Mouse (Mus musculus): ENCODE results near the gene Gm49322.
A peak's percentile ranks its signal among the peaks of the same experiment; 100 is the strongest.
"Not testable (repeated sequence)": the region's sequence is repeated elsewhere in the genome, so short reads cannot be mapped to it uniquely, and the experiment has no call there.

Gene Gm49322

DNA sequence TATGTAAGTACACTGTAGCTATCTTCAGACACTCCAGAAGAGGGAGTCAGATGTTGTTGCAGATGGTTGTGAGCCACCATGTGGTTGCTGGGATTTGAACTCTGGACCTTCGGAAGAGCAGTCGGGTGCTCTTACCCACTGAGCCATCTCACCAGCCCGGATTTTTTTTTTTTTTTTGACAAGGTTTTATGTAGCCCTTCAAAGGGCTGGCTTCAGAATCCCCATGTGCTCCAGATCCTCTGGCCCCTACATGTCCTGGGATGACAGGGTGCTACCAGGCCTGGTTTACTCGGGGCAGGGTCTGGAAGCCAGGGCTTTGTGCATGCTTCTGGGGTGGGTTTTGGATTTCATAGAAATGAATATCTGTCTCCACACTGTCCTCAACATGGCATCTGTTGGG lies at the start of gene Gm49322:
Gm49322 (plus strand) TSS at position 301 of the 400 bp plus-strand sequence.
- not testable (repeated sequence) for DNase-seq

DNA sequence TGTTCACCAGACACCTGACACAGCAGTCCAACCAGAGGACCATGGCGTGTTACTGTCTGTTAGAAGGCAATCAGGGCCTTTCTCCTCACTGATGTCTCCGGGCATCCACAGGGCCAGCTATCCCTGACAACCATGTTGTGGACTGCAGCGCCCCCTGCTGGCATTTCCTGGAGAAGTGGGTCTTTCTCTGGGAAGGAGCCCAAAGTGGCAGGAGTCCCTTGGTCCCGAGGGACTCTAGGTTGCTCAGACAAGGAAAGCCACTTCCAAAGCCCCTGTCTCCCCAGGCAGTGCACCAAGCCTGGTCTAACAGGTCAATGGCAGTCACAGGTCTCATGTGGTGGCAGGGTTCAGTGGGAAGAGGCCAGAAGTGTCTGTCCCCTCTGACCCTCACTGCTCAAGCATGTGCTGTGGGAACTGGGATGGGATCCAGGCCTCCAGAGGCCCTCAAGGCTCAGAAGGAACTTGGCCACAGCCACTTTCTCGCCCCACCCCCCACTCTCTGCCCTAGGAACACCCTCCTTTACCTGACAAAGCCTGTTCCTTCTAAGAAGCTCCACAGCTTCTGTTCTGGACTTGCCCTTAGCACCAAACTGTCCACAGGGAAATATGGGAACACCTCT lies 48.4 kb upstream of the Gm49322 start:
- DNase-seq = peak; percentile 88

DNA sequence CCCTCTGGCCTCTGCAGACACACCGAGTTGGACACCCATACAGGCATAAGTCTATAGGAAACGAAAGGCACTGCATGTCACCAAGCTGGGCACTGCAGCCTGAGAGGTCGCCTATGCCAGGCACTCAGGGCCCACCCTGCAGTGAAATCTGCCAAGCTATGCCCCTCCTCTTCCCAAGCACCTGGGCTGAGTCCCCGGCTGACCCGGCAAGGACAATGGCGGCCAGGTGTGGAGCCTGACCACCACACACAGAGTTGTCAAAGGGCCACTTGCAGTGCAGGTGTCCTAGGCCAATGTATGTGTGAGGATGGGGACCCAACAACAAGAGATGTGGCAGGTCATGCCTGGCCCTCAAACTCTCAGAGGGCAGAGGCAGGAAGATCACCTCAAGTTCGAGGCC lies 46.4 kb upstream of the Gm49322 start:
- DNase-seq = no peak

GRCm38 (mm10) chr10:80560621-80561020 lies 45.2 kb upstream of the Gm49322 start:
- DNase-seq = no peak

GRCm38 (mm10) chr10:80561116-80561944 lies 44.5 kb upstream of the Gm49322 start, which contains the start of gene Rexo1:
Gene Rexo1 (minus strand): TSS chr10:80561560.
- DNase-seq = peak; percentile 94

- DNase-seq = peak; percentile 94
Measured at GRCm38 (mm10) chr10:80566375-80567092, 39.3 kb upstream of the Gm49322 start.

DNA sequence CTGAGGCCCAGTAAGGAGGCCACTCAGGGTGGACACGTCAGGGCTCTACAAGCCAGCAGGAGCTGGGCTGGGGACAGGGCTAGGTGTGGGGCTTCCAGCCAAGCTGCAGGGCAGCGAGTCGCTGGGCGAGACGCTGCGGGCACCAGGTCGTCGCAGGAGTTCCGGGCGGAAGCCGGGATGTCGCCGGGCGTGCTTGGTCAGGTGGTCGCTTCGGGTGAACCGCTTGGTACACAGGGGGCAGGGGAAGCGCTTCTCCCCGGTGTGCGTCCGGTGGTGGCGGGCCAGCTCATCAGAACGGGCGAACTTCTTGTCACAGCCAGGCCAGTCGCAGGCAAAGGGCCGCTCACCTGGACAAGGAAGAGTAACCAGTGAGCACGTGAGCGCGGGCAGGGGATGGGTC lies 36.9 kb upstream of the Gm49322 start:
- no peak for DNase-seq

- DNase-seq = peak; percentile 67
Measured at GRCm38 (mm10) chr10:80569664-80570066, 36.2 kb upstream of the Gm49322 start.

GRCm38 (mm10) chr10:80570419-80570818 lies 35.4 kb upstream of the Gm49322 start:
- DNase-seq = no peak

DNA sequence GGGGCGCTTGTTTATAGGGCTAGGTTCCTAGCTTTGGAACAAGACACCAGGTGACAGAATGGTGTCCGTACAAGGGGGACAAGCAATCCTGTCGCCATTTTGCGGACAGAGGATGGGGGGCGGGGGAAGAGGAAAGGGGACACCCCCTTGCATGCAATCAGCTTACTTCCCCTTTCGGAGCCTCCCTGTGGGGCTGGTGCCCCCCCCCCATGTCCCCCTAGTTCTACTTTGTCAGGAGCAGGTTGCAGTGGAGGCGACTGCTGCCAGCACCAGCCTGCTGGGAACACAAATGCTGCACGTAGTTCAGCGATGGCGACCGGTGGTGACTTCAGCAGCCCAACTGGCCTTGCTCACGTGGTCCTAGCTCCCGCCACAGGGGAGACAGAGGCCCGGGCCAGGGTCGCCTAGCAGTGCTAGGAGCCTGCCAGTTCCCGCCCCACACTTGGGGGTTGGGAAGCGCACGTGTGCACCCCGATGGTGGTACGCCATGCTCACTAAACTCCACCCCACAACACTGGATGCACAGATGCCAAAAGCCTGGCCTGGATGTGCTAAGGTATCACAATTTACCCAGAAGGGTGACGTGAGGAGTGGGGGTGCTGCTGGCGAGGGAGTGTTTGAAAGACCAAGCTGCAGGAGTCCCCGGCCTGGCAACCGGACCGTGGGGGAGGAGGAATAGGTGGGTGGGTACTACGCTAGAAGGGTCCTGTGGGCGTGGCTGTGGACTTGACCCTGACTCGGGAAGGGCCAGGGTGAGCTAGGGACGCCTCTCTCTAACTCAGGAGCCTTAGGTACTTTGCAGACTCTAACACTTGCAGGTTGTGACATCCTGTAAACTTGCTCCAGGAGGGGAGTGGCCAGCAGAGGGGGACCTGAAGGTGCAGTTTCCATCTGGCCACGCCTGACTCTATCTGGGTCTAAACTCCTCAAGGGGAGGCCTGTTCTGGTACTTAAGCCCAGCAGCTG lies 34.7 kb upstream of the Gm49322 start:
- DNase-seq = no peak

DNA sequence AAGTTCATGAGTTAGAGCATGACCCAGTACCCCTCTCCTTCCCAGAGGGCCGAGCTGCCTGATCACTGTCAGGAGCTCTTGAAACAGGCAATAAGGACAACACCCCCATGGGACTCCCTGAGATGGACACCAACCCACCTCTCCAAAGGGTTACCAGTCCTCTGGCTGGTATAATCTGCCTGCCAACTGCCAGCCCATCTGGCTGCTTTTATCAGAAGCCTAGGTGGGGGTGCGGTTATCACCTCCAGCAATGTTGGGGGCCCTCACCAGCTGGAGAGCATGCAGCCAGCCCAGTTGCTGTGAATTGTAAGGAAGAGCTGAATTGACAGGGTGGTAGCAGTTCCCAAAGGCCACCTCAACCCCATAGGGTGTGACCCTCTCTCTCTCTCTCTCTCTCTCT lies 33.3 kb upstream of the Gm49322 start:
- DNase-seq = no peak

GRCm38 (mm10) chr10:80573944-80574343 lies 31.9 kb upstream of the Gm49322 start:
- DNase-seq = no peak

DNA sequence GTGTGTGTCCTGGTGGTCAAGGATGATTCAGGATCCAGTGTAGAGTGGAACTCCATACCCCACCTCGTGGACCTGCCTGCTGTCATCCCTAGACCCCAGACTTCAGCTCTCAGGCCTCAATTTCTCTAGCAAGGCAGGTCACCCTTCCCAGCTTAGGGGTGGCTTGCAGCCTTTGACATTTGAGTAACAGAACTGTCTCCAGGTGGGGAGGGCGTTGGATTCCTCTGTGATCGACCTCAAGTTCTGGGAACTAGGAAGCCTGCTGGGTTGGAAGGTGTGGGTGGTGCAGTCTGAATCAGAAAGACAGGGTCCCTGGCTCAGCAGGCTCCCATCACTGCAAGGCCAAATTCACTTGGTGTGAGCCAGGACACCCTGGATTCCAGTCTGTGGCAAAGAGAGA lies 30.9 kb upstream of the Gm49322 start:
- no peak for DNase-seq

DNA sequence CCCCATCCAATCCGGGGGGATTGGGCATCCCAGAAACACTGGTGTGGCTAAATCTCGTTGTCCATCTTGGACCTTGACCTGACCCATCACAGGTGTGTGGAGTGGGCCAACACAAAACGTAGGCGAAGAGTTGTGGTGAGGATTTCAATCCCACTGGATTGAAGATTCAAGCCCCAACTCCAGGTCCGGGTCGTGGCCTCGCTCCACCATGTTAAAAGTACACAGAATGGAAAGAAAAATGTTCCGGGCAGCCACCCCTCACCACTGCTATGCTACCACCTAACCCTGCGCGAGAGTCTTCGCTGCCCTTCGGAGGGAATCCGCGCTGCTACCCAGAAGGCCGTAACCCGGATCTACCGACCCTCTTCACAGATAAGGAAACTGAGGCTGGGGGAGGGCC lies 29.9 kb upstream of the Gm49322 start:
- no peak for DNase-seq

- DNase-seq = peak; percentile 58
Measured at GRCm38 (mm10) chr10:80576351-80577194, 29.2 kb upstream of the Gm49322 start.

- DNase-seq = peak; percentile 99
Measured at GRCm38 (mm10) chr10:80577195-80578130, 28.4 kb upstream of the Gm49322 start, which contains the start of gene Klf16. Gene Klf16 (minus strand): TSS chr10:80577321.

GRCm38 (mm10) chr10:80578131-80578750 lies 27.6 kb upstream of the Gm49322 start:
- peak; percentile 86 for DNase-seq

- DNase-seq = peak; percentile 74
Measured at GRCm38 (mm10) chr10:80578911-80579310, 26.9 kb upstream of the Gm49322 start.

- no peak for DNase-seq
Measured at GRCm38 (mm10) chr10:80583047-80583446, 22.8 kb upstream of the Gm49322 start.

- DNase-seq = no peak
Measured at GRCm38 (mm10) chr10:80584045-80584488, 21.8 kb upstream of the Gm49322 start.

All from lung, postnatal 14 days (tissue).